In the genomic region with DNA sequence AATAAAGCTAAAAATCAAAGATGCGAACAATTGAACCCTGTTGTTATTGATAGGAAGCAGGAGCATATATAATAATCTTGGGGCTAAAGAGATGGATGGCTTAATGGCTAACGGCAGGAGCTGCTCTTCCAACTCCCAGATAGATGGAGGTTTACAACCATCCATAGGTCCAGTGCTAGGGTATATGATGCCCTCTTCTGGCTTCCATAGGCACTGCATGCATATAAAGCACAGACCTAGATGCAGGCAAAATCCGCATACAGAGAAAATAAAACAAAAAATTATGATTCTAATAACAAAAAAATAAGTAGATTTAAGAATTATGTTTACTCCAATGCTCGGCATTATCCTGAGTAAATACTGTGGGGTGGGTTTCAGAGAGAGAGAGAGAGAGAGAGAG, we compare ENCODE assay signal across 8 mouse cellular contexts. TPM values are rescaled to one million over a fixed set of nuclear protein-coding genes. Genes with fewer than 3 reads are reported as not detected.
DNase-seq lines count a peak whose midpoint lies in the region; ATAC-seq and TF ChIP-seq lines count a peak whose summit lies in the region.

No protein-coding gene starts in this region.

- no peak overlapping the region for H3K27ac ChIP-seq in heart, postnatal 0 days (ENCODE audit: low read depth)
- H3K27ac ChIP-seq in midbrain, embryonic 16.5 days (ENCODE audit: low read length), result no peak overlapping the region
- no peak overlapping the region for H3K27ac ChIP-seq in midbrain, embryonic 13.5 days
- no peak overlapping the region for H3K27ac ChIP-seq in hindbrain, embryonic 14.5 days

- no peak for TF ChIP-seq EP300 in heart, postnatal 0 days (IDR thresholded peaks at IDR 0.05; ENCODE audit: low read depth)

- TF ChIP-seq CTCF in heart, postnatal 0 days (IDR thresholded peaks at IDR 0.05; ENCODE audit: low read depth), result peak; percentile 67

- WGBS in heart, postnatal 0 days, result 82% methylated on average over 4 of the region's 4 CpGs
- 78% methylated on average over 4 of the region's 4 CpGs for WGBS in midbrain, embryonic 16.5 days
- 84% methylated on average over 4 of the region's 4 CpGs for WGBS in midbrain, embryonic 13.5 days
- 84% methylated on average over 4 of the region's 4 CpGs for WGBS in hindbrain, embryonic 14.5 days

- H3K4me2 ChIP-seq in heart, postnatal 0 days (ENCODE audit: low read depth, low read length), result no peak overlapping the region
- H3K4me2 ChIP-seq in midbrain, embryonic 16.5 days (ENCODE audit: low read length), result no peak overlapping the region
- no peak overlapping the region for H3K4me2 ChIP-seq in midbrain, embryonic 13.5 days (replicated peaks)
- no peak overlapping the region for H3K4me2 ChIP-seq in hindbrain, embryonic 14.5 days (replicated peaks)

- H3K4me3 ChIP-seq in heart, postnatal 0 days (ENCODE audit: low read depth, low read length), result no peak overlapping the region
- H3K4me3 ChIP-seq in midbrain, embryonic 16.5 days (ENCODE audit: low read depth, low read length), result no peak overlapping the region
- H3K4me3 ChIP-seq in midbrain, embryonic 13.5 days (replicated peaks), result no peak overlapping the region
- no peak overlapping the region for H3K4me3 ChIP-seq in hindbrain, embryonic 14.5 days (replicated peaks; ENCODE audit: low read length)

- ATAC-seq in heart, postnatal 0 days (ENCODE audit: insufficient read depth, low read depth), result peak; percentile 72
- ATAC-seq in midbrain, embryonic 16.5 days, result peak; percentile 67; the same call in 1 of the 2 replicates
- ATAC-seq in midbrain, embryonic 13.5 days, result no peak
- ATAC-seq in hindbrain, embryonic 14.5 days (ENCODE audit: low FRiP score), result peak; percentile 60; the same call in 1 of the 2 replicates

- DNase-seq in heart, postnatal 0 days (ENCODE audit: low spot score), result no peak
- no peak for DNase-seq in heart, adult 8-10 months (ENCODE audit: low spot score)
- peak; percentile 17 for DNase-seq in c-Kit-negative CD71-positive TER-119-positive erythroid progenitor cells, embryonic 14.5 days (ENCODE audit: low read depth, low spot score)
- peak; percentile 36 for DNase-seq in hindbrain, embryonic 14.5 days (ENCODE audit: low spot score)
- DNase-seq in thymus, postnatal 0 days (ENCODE audit: low spot score), result peak; percentile 27
- no peak for DNase-seq in adrenal gland, adult 8-10 months

- H3K9ac ChIP-seq in heart, postnatal 0 days (replicated peaks; ENCODE audit: low read depth, low read length), result no peak overlapping the region
- H3K9ac ChIP-seq in midbrain, embryonic 16.5 days (ENCODE audit: low read depth, low read length), result no peak overlapping the region
- H3K9ac ChIP-seq in midbrain, embryonic 13.5 days (replicated peaks), result no peak overlapping the region
- H3K9ac ChIP-seq in hindbrain, embryonic 14.5 days, result no peak overlapping the region

- H3K9me3 ChIP-seq in heart, postnatal 0 days (replicated peaks; ENCODE audit: control insufficient read depth, low read length), result no peaks in the 10 kb centered on the region
- H3K9me3 ChIP-seq in midbrain, embryonic 16.5 days (replicated peaks; ENCODE audit: control insufficient read depth, low read length, poor library complexity, severe bottlenecking), result no peaks in the 10 kb centered on the region
- no peaks in the 10 kb centered on the region for H3K9me3 ChIP-seq in midbrain, embryonic 13.5 days
- H3K9me3 ChIP-seq in hindbrain, embryonic 14.5 days (ENCODE audit: control insufficient read depth, low read length), result no peaks in the 10 kb centered on the region

- peaks cover 72% of the 10 kb centered on the region for H3K36me3 ChIP-seq in heart, postnatal 0 days (replicated peaks; ENCODE audit: control insufficient read depth, insufficient read depth, low read length)
- peaks cover 31% of the 10 kb centered on the region for H3K36me3 ChIP-seq in midbrain, embryonic 16.5 days (ENCODE audit: control insufficient read depth, insufficient read depth, low read length)
- H3K36me3 ChIP-seq in midbrain, embryonic 13.5 days, result peaks cover 78% of the 10 kb centered on the region
- H3K36me3 ChIP-seq in hindbrain, embryonic 14.5 days (replicated peaks; ENCODE audit: control insufficient read depth, insufficient read depth), result peaks cover 75% of the 10 kb centered on the region

- H3K4me1 ChIP-seq in heart, postnatal 0 days (ENCODE audit: control insufficient read depth, insufficient read depth), result no peaks in the 10 kb centered on the region
- no peaks in the 10 kb centered on the region for H3K4me1 ChIP-seq in midbrain, embryonic 16.5 days (ENCODE audit: control insufficient read depth, insufficient read depth, low read length)
- no peaks in the 10 kb centered on the region for H3K4me1 ChIP-seq in midbrain, embryonic 13.5 days (replicated peaks)
- no peaks in the 10 kb centered on the region for H3K4me1 ChIP-seq in hindbrain, embryonic 14.5 days (replicated peaks; ENCODE audit: control insufficient read depth, insufficient read depth, low read length)

- H3K27me3 ChIP-seq in heart, postnatal 0 days (ENCODE audit: control insufficient read depth, insufficient read depth, low read length), result no peaks in the 10 kb centered on the region
- no peaks in the 10 kb centered on the region for H3K27me3 ChIP-seq in midbrain, embryonic 16.5 days (ENCODE audit: control insufficient read depth, insufficient read depth, low read depth, low read length)
- no peaks in the 10 kb centered on the region for H3K27me3 ChIP-seq in midbrain, embryonic 13.5 days
- H3K27me3 ChIP-seq in hindbrain, embryonic 14.5 days (ENCODE audit: control insufficient read depth, insufficient read depth, low read length), result no peaks in the 10 kb centered on the region

RNA-seq across cellular contexts. Expression of a gene that starts 27.5 kb away (rescaled TPM):
- 8.6 and 22.2 TPM in 2 replicates for total RNA-seq in heart, postnatal 0 days (2014; rRNA removed; ENCODE audit: low replicate concordance)
- 77.0 and 79.3 TPM in 2 replicates for polyA plus RNA-seq in heart, postnatal 0 days (2015; fragmentation: Nextera tagmentation; extraction: Ambion mirVana)
- 100 to 1,000 TPM in 1 of 4 experiments, 10 to 100 TPM in 3; 92.8 to 107 (median 94.9) TPM for total RNA-seq in heart, adult 8-10 months (2022)
- polyA plus RNA-seq in midbrain, embryonic 16.5 days (2015; fragmentation: Nextera tagmentation; extraction: Ambion mirVana), result 27.4 and 28.1 TPM in 2 replicates
- polyA plus RNA-seq in midbrain, embryonic 13.5 days (2015; fragmentation: Nextera tagmentation; extraction: Ambion mirVana), result 32.0 and 34.0 TPM in 2 replicates
- 21.9 and 25.8 TPM in 2 replicates for polyA plus RNA-seq in hindbrain, embryonic 14.5 days (2014; fragmentation: Nextera tagmentation; extraction: Ambion mirVana)
- polyA plus RNA-seq in thymus, postnatal 0 days (2015; fragmentation: Nextera tagmentation; extraction: Ambion mirVana), result 27.4 and 36.4 TPM in 2 replicates
- total RNA-seq in adrenal gland, adult 8-10 months (2022), result 100 to 1,000 TPM in 2 of 4 experiments, 10 to 100 TPM in 2; 86.4 to 114 (median 101) TPM

RNA-seq across cellular contexts. Expression of a gene that starts 35.7 kb away (rescaled TPM):
- 27.2 and 72.9 TPM in 2 replicates for total RNA-seq in heart, postnatal 0 days (2014; rRNA removed; ENCODE audit: low replicate concordance)
- polyA plus RNA-seq in heart, postnatal 0 days (2015; fragmentation: Nextera tagmentation; extraction: Ambion mirVana), result 88.9 and 92.8 TPM in 2 replicates
- 10 to 100 TPM; 52.1 to 56.2 (median 54.0) TPM for total RNA-seq in heart, adult 8-10 months (2022)
- polyA plus RNA-seq in midbrain, embryonic 16.5 days (2015; fragmentation: Nextera tagmentation; extraction: Ambion mirVana), result 107 and 111 TPM in 2 replicates
- polyA plus RNA-seq in midbrain, embryonic 13.5 days (2015; fragmentation: Nextera tagmentation; extraction: Ambion mirVana), result 107 and 118 TPM in 2 replicates
- 95.7 and 104 TPM in 2 replicates for polyA plus RNA-seq in hindbrain, embryonic 14.5 days (2014; fragmentation: Nextera tagmentation; extraction: Ambion mirVana)
- 118 and 126 TPM in 2 replicates for polyA plus RNA-seq in thymus, postnatal 0 days (2015; fragmentation: Nextera tagmentation; extraction: Ambion mirVana)
- 10 to 100 TPM; 74.5 to 85.3 (median 77.8) TPM for total RNA-seq in adrenal gland, adult 8-10 months (2022)

Comparison
In these comparisons a context has a peak if more than half of its experiments do, and no peak if none do; other contexts are left out.
1. DNase-seq: peak in c-Kit-negative CD71-positive TER-119-positive erythroid progenitor cells, embryonic 14.5 days (single experiment), hindbrain, embryonic 14.5 days (single experiment) and thymus, postnatal 0 days (single experiment); none in heart, postnatal 0 days (single experiment), heart, adult 8-10 months (single experiment) and adrenal gland, adult 8-10 months (single experiment).